15 mouse cellular contexts compared by ENCODE assay signal in the genomic region with DNA sequence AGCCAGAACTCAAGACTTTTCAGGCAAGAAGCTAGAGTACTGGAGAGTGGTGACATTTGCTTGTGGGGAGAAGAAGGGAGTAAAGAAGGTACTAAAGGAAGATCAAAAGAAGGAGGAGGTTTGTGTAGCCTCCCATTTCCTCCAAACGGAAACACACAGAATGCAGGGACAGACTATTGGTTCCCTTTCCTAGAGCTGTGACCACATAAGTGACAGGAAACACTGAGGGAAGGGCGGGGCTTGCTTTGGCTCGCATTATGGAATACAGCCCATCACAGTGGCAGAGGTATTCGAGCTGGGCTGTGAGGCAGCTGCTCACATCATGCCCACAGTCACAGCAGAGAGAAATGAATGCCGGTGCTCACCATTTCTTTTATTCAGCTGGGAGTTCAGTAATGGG. TPM values are rescaled to one million over a fixed set of nuclear protein-coding genes. Genes with fewer than 3 reads are reported as not detected.
DNase-seq lines count a peak whose midpoint lies in the region; ATAC-seq and TF ChIP-seq lines count a peak whose summit lies in the region.
"Had no signal": no experiment of that assay in that cellular context is flagged by ENCODE, and none has a peak within 500 bp of the region (broad histone marks: within the 10 kb centered on the region; RNA-seq: fewer than 3 reads in every experiment).

No protein-coding gene starts in this region.

- H3K27me3 ChIP-seq in liver, embryonic 14.5 days (ENCODE audit: control insufficient read depth, insufficient read depth, low read length): peaks cover 89% of the 10 kb centered on the region
- H3K27me3 ChIP-seq in splenic B cell, adult 2 months (ENCODE audit: control insufficient read depth, insufficient read depth, low read length, poor library complexity, severe bottlenecking): peaks cover 3% of the 10 kb centered on the region; the same call in 1 of the 2 replicates

- peaks cover 36% of the 10 kb centered on the region for H3K4me1 ChIP-seq in bone marrow macrophage, adult 2 months (ENCODE audit: control insufficient read depth, insufficient read depth, low read length)
- H3K4me1 ChIP-seq in liver, embryonic 14.5 days (replicated peaks; ENCODE audit: control insufficient read depth in 2 of 2, insufficient read depth in 2 of 2, low read length in 1 of 2): peaks cover 2 to 19% of the 10 kb centered on the region in 2 experiments; a peak in 3 of 4 replicates

- 0 out of 2 replicates have a peak overlapping the region, but pooled peaks have one; percentile 15 for H3K4me2 ChIP-seq in liver, embryonic 14.5 days (ENCODE audit: low read depth)
- H3K4me2 ChIP-seq: neural tube, embryonic 12.5 days had no signal

- TF ChIP-seq POLR2A in bone marrow macrophage, adult 2 months (IDR thresholded peaks at IDR 0.05; ENCODE audit: borderline replicate concordance, low read depth, low read length): no peak

- no peaks in the 10 kb centered on the region for H3K36me3 ChIP-seq in liver, embryonic 14.5 days (replicated peaks; ENCODE audit: control insufficient read depth, insufficient read depth, low read depth)
- H3K36me3 ChIP-seq in splenic B cell, adult 2 months (ENCODE audit: control insufficient read depth, insufficient read depth, low read length, poor library complexity, severe bottlenecking): no peaks in the 10 kb centered on the region
- H3K36me3 ChIP-seq: neural tube, embryonic 12.5 days had no signal

- no peak for TF ChIP-seq CTCF in bone marrow macrophage, adult 2 months (IDR thresholded peaks at IDR 0.05; ENCODE audit: low read depth, low read length)
- TF ChIP-seq CTCF in liver, embryonic 14.5 days (IDR thresholded peaks at IDR 0.05; ENCODE audit: low read depth): no peak

- no peaks in the 10 kb centered on the region for H3K9me3 ChIP-seq in liver, embryonic 14.5 days (ENCODE audit: control insufficient read depth, low read length)
- H3K9me3 ChIP-seq: neural tube, embryonic 12.5 days had no signal

- peak overlapping the region; percentile 35 for H3K4me3 ChIP-seq in bone marrow macrophage, adult 2 months (ENCODE audit: insufficient read depth, low read length)
- no peak overlapping the region for H3K4me3 ChIP-seq in liver, embryonic 14.5 days (ENCODE audit: insufficient read depth in 1 of 2, low read depth in 2 of 2, low read length in 2 of 2)
- H3K4me3 ChIP-seq: neural tube, embryonic 12.5 days had no signal

- WGBS in liver, embryonic 14.5 days (ENCODE audit: insufficient replicate concordance): 5% methylated on average over 5 of the region's 5 CpGs

- no peak overlapping the region for H3K9ac ChIP-seq in liver, embryonic 14.5 days (replicated peaks)
- H3K9ac ChIP-seq: neural tube, embryonic 12.5 days had no signal

- ATAC-seq in liver, embryonic 14.5 days (ENCODE audit: insufficient read depth): no peak

- DNase-seq in lung, postnatal 36 days: peak; percentile 26
- no peak for DNase-seq in lung, postnatal 14 days
- DNase-seq in liver, embryonic 14.5 days (ENCODE audit: low read depth in 3 of 3, low spot score in 3 of 3): no peak
- DNase-seq in splenic B cell, adult 2 months (ENCODE audit: low read depth, low spot score): peak; percentile 32
- DNase-seq in spleen, adult 18-20 months: no peak
- DNase-seq in heart, postnatal 4 days: no peak
- DNase-seq: adrenal gland, postnatal 36 days; cerebellum, adult 11 months; heart, adult 18-20 months; kidney, adult 18-20 months; layer of hippocampus, postnatal 36 days; retina, postnatal 1 day had no signal

- TF ChIP-seq EP300 in liver, embryonic 14.5 days (IDR thresholded peaks at IDR 0.05; ENCODE audit: low read depth): no peak

- peak overlapping the region; percentile 35 for H3K27ac ChIP-seq in bone marrow macrophage, adult 2 months (ENCODE audit: insufficient read depth, low read depth, low read length)
- H3K27ac ChIP-seq in liver, embryonic 14.5 days: no peak overlapping the region
- H3K27ac ChIP-seq: neural tube, embryonic 12.5 days had no signal

RNA-seq across cellular contexts. Expression of gene Prss16, which starts 7.7 kb away (rescaled TPM):
- 3.0 and 3.4 TPM in 2 replicates for polyA plus RNA-seq in bone marrow macrophage, adult 2 months (2012; ENCODE audit: insufficient read depth, insufficient read length, missing spikeins)
- polyA plus RNA-seq in liver, embryonic 14.5 days (2012; rRNA removed): 0.23 and 0.34 TPM in 2 replicates
- 0.33 and 0.39 TPM in 2 replicates for polyA plus RNA-seq in liver, embryonic 14.5 days (2014; fragmentation: Nextera tagmentation; extraction: Ambion mirVana)
- total RNA-seq in heart, postnatal 4 days (2021): not detected
- total RNA-seq: heart, adult 18-20 months had no signal
- polyA plus RNA-seq: neural tube, embryonic 12.5 days had no signal

RNA-seq across cellular contexts. Expression of gene Pom121l2, which starts 20.8 kb away (rescaled TPM):
- not detected in 2 replicates for polyA plus RNA-seq in bone marrow macrophage, adult 2 months (2012; ENCODE audit: insufficient read depth, insufficient read length, missing spikeins)
- not detected in 2 replicates for polyA plus RNA-seq in liver, embryonic 14.5 days (2012; rRNA removed)
- polyA plus RNA-seq in liver, embryonic 14.5 days (2014; fragmentation: Nextera tagmentation; extraction: Ambion mirVana): not detected in 2 replicates
- total RNA-seq in heart, postnatal 4 days (2021): not detected
- total RNA-seq: adrenal gland, postnatal 36 days; heart, adult 18-20 months; layer of hippocampus, postnatal 36 days had no signal
- polyA plus RNA-seq: neural tube, embryonic 12.5 days; spleen, adult 2 months had no signal

RNA-seq across cellular contexts. Expression of gene Hist1h2ah, which starts 33.5 kb away (rescaled TPM):
- not detected in 2 replicates for polyA plus RNA-seq in bone marrow macrophage, adult 2 months (2012; ENCODE audit: insufficient read depth, insufficient read length, missing spikeins)
- polyA plus RNA-seq in liver, embryonic 14.5 days (2012; rRNA removed): 8.7 and 17.9 TPM in 2 replicates
- 12.0 TPM in 2 replicates for polyA plus RNA-seq in liver, embryonic 14.5 days (2014; fragmentation: Nextera tagmentation; extraction: Ambion mirVana)
- 100 to 1,000 TPM; 504 to 579 TPM for total RNA-seq in heart, postnatal 4 days (2021)

RNA-seq across cellular contexts. Expression of gene Hist1h2bk, which starts 33.8 kb away (rescaled TPM):
- 2.9 and 5.5 TPM in 2 replicates for polyA plus RNA-seq in bone marrow macrophage, adult 2 months (2012; ENCODE audit: insufficient read depth, insufficient read length, missing spikeins)
- polyA plus RNA-seq in liver, embryonic 14.5 days (2012; rRNA removed): 17.7 and 25.1 TPM in 2 replicates
- 1.0 and 3.1 TPM in 2 replicates for polyA plus RNA-seq in liver, embryonic 14.5 days (2014; fragmentation: Nextera tagmentation; extraction: Ambion mirVana)
- 100 to 1,000 TPM; 416 to 424 TPM for total RNA-seq in heart, postnatal 4 days (2021)

RNA-seq across cellular contexts. Expression of gene Hist1h4i, which starts 39.3 kb away (rescaled TPM):
- polyA plus RNA-seq in bone marrow macrophage, adult 2 months (2012; ENCODE audit: insufficient read depth, insufficient read length, missing spikeins): 7.5 and 8.2 TPM in 2 replicates
- 66.4 and 87.2 TPM in 2 replicates for polyA plus RNA-seq in liver, embryonic 14.5 days (2012; rRNA removed)
- 36.5 and 47.8 TPM in 2 replicates for polyA plus RNA-seq in liver, embryonic 14.5 days (2014; fragmentation: Nextera tagmentation; extraction: Ambion mirVana)
- 100 to 1,000 TPM; 139 to 147 TPM for total RNA-seq in heart, postnatal 4 days (2021)

Comparison
In these comparisons a context has a peak if more than half of its experiments do, and no peak if none do; other contexts are left out.
1. DNase-seq: peak in lung, postnatal 36 days (single experiment) and splenic B cell, adult 2 months (single experiment); none in lung, postnatal 14 days (single experiment), liver, embryonic 14.5 days (0 of 3), spleen, adult 18-20 months (0 of 2) and heart, postnatal 4 days (single experiment).